Mouse (Mus musculus) R1 (cell line): ENCODE results near the gene Srd5a3.

Experiments
- DNase-seq: peaks from one replicate; pipeline ENCODE4 v3.0.0-alpha.2; 2018; ENCODE audit warnings: low read depth, low spot score

Srd5a3 gene

GRCm38 (mm10) chr5:76152956-76153355 is 12.9 kb downstream of the Srd5a3 start:
- no peak for DNase-seq

GRCm38 (mm10) chr5:76153430-76153829 is 13.4 kb downstream of the Srd5a3 start:
- DNase-seq, result no peak

DNA sequence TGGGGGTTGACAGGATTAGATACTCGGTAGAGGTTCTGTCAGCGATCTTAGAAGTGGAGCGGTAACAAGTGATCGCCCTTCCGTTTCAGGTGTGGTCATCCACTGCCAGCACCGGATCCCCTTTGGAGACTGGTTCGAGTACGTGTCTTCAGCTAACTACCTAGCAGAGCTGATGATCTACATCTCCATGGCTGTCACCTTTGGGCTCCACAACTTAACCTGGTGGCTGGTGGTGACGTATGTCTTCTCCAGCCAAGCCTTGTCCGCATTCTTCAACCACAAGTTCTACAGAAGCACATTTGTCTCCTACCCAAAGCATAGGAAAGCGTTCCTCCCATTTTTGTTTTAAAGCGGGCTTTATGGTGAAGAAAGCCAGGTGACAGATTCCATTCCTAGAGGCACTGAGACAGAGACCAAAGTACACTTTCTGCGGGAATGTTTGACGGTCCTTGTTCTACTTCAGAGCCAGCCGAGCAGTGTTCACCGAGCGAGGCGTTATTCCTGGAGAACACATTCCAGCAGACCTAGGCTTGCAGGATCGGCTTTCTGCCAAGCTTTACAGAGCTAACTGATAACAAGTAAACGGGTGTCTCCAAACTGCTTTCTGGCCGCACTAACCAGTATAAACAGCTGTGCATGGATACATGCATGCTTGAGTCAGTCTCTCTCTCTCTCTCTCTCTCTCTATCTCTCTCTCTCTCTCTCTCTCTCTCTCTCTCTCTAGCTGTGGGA is 14.5 kb downstream of the Srd5a3 start:
- DNase-seq, result no peak

DNA sequence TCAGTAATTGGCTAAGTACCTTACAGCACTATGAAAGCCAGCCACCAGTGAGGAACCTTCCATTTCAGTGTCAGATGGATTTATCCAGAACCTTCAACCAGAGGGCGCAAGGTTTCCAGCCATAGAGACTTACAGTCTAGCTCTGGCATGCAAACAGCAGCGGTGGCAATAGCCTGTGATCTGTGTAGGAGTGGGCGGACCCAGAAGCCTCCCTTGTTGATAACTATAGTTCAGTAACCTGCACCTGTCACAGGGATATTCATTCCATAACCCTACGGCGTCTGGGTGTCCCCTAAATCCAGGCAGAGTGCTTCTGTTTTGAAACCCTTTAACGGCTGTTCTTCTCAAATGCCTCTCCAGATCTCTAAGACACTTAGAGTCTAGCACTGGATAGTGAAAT is 19.5 kb downstream of the Srd5a3 start:
- DNase-seq, result no peak

- no peak for DNase-seq
These were observed 20.0 kb downstream of the Srd5a3 start for GRCm38 (mm10) chr5:76160086-76160485.

DNA sequence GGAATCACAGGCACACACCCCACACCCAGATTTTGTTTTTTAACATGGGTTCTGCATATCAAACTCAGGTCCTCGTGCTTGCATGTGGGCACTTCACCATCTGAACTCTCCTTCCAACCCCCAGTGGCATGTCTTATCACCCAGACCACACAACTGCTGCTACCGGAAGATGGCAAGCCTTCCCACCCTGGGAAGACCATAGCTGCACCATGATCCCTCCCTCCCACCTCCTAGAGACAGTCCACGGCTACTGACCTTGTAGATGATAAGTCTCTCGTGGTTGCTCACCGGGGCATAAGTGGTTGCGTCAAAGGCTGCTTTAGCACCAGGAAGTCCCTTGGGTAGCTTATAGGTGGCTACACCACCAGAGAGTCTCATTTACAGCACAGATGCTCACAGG is 21.4 kb downstream of the Srd5a3 start:
- DNase-seq, result no peak

DNA sequence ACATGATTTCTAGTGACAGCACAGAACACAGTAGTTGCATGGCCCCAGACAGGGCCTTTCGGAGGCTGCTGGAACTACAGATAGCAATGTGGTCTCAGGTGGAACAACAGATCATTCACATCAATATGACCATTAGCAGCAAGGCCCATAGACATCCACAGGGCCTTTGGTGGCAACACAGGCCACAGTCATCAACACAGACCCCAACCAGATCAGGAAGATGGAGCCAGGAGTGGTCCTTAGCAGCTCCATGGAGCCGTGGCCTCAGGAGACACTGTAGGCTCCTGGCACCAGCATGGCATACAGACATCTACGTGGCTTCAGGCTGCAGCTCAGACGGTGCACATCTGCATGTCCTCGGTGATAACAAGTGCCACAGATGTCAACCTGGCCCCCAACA is 22.9 kb downstream of the Srd5a3 start:
- no peak for DNase-seq

DNA sequence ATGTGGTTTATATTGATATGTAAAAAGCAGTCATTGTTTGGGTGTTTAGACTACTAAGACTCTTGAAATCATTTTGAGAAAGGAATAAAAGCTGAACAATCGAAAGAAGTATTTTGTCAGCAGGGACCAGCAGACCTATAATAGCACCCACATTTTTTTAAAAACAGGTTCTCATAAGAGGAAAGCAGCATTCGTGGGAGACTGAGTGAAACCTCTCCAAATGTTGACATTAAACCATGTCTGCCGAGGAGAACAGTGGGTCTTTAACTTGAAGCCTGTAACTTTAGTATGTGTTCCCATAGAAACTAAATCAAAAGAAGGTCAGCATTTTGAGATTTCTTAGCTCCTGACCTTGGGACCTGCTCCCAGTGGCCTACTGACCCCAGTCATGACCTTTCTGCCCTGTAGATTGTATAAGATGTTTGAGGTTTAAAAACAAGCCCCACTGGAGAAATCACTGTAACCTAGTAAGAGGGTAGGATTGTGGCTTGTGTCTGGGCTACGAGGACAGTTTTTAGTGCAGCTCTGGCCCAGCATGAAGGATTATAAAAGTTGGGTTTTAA is 23.8 kb downstream of the Srd5a3 start:
- no peak for DNase-seq

- no peak for DNase-seq
These were observed 24.8 kb downstream of the Srd5a3 start for GRCm38 (mm10) chr5:76164827-76165226.

DNA sequence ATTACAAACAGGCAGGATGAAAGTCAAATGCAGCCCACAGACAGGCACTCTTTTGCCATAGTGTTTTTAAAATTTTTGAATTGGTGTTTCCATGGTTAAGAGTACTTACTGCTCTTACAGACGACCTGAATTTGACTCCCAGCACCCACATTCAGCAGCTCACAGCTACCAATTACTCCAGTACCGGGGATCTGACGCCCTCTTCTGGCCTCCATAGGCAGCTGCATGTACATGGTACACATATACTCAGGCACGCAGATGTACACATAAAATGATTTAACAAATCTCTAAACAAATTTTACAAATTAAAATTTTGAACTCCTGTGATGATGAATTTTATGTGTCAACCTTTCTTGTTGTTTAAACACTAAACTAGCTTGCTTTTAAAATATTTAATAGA is 30.5 kb downstream of the Srd5a3 start:
- DNase-seq, result peak; percentile 75

GRCm38 (mm10) chr5:76171039-76171438 is 31.0 kb downstream of the Srd5a3 start:
- DNase-seq, result no peak

GRCm38 (mm10) chr5:76175051-76175450 is 35.0 kb downstream of the Srd5a3 start:
- DNase-seq, result no peak

GRCm38 (mm10) chr5:76176411-76176810 is 36.3 kb downstream of the Srd5a3 start:
- DNase-seq, result peak; percentile 64

DNA sequence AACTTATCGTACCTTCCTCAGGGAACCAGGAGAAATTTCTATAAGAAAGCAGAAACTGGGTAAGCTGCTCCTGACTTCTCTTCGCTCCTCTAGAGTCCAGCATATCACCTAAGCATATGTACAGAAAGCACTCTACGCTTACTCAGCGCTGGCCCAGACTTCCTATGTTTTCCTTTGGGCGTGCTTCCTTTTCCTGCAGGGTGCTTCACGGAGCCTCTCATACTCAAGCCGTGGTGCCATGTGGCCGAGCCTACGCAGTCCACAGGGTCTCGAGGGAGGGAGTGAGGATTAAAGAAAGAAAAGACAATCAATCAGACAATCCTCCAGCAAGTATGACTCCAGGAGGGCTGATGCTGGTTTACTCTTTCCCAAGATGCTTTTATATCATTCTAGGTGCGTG is 36.8 kb downstream of the Srd5a3 start:
- no peak for DNase-seq

DNA sequence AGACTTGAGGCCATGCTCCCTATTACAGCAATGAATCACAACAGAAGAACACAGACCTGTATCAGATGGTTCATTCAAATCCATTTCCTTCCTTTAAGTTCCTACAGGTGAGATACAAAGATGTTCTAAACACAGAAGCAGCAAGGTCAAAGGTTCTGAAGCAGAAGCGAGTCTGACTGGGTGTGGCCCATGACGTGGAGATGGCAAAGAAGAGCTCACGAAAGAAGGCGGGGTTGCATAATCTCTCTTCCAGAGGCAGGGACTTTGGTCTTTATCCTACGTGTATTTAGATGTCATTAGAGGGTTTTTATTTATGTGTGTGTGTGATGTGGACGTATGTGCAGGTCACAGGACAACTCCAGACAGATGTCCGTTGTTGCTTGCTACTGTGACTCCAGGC is 37.6 kb downstream of the Srd5a3 start:
- peak; percentile 48 for DNase-seq

DNA sequence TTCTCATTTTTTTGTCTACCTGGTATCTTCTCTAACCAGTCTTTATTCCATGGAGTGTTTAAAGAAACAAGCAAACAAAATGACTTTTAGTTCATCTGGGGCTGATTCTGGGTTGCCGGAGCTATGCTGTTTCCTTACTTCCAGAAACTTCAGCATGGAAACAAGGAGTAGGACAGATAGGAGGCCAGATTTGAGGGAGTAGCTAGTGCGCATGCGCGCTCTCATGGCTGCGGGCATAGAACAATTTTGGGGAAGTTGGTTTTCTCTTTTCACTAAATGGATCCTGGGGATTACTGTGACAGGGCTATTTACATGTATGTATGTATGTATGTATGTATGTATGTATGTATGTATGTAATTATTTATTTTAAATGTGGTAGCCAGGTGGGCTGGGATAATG is 39.1 kb downstream of the Srd5a3 start:
- DNase-seq, result no peak

GRCm38 (mm10) chr5:76179791-76180190 is 39.7 kb downstream of the Srd5a3 start:
- no peak for DNase-seq

- DNase-seq, result no peak
These were observed 42.3 kb downstream of the Srd5a3 start for GRCm38 (mm10) chr5:76182326-76182725.

- DNase-seq, result no peak
These were observed 43.1 kb downstream of the Srd5a3 start for GRCm38 (mm10) chr5:76183043-76183749.

- DNase-seq, result peak; percentile 95
These were observed 43.7 kb downstream of the Srd5a3 start, which contains the start of gene Tmem165 for GRCm38 (mm10) chr5:76183750-76184261. TSS of gene Tmem165 (plus strand) at chr5:76183880.

GRCm38 (mm10) chr5:76184286-76185080 is 44.4 kb downstream of the Srd5a3 start:
- peak; percentile 85 for DNase-seq

GRCm38 (mm10) chr5:76187885-76188284 is 47.8 kb downstream of the Srd5a3 start:
- no peak for DNase-seq
